Mouse (Mus musculus): ENCODE measurements around the gene Metrn.
A peak's percentile ranks its signal among the peaks of the same experiment; 100 is the strongest.
"Not testable (repeated sequence)": the region's sequence is repeated elsewhere in the genome, so short reads cannot be mapped to it uniquely, and the experiment has no call there.

The Metrn gene

DNA sequence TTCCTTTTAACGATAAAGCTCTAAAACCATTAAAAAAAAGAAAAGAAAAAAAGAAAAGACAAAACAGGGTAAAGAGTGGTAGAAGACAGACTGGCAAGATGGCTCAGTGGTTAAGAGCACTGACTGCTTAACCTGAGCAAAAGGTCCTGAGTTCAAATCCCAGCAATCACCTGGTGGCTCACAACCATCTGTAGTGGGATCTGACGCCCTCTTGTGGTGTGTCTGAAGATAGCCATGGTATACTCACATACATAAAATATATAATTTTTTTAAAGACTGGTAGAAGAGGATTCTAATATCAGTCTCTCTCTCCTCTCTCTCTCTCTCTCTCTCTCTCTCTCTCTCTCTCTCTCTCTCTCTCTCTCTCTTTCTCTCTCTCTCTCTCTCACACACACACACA is 10.5 kb upstream of the Metrn start:
- not testable (repeated sequence) for DNase-seq (ENCODE audit: low spot score)

- no peak for DNase-seq (ENCODE audit: low spot score)
These were observed 9.6 kb upstream of the Metrn start for GRCm38 (mm10) chr17:25806507-25806906.

- peak; percentile 89 for DNase-seq (ENCODE audit: low spot score)
These were observed 6.0 kb upstream of the Metrn start for GRCm38 (mm10) chr17:25802825-25803517.

DNA sequence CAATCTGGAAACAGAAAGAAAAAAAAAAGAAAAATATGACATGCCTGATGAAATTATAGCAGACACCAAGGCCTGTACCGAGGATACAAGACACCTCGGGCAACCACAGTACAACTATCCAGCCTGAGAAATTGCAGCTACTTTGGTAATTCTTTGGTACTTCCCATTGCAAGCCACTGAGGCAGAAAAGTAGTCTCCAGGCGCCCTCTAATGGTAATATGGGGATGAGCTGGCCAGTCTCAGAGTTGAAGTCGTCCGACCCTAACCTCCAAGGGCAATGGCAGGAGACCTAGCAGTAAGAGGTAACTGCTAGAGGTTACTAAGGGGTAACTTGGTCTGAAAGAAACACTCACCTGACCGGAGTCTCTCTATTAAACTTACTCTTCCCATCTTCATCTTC is 4.1 kb upstream of the Metrn start:
- DNase-seq (ENCODE audit: low spot score), result peak; percentile 83

- no peak for DNase-seq (ENCODE audit: low spot score)
These were observed 645 bp downstream of the Metrn start for GRCm38 (mm10) chr17:25796211-25796771.

- DNase-seq (ENCODE audit: low spot score), result peak; percentile 82
These were observed 1.3 kb downstream of the Metrn start, which contains the start of gene AC134908.4 for GRCm38 (mm10) chr17:25795609-25796092. TSS of gene AC134908.4 (minus strand) at chr17:25795659.

DNA sequence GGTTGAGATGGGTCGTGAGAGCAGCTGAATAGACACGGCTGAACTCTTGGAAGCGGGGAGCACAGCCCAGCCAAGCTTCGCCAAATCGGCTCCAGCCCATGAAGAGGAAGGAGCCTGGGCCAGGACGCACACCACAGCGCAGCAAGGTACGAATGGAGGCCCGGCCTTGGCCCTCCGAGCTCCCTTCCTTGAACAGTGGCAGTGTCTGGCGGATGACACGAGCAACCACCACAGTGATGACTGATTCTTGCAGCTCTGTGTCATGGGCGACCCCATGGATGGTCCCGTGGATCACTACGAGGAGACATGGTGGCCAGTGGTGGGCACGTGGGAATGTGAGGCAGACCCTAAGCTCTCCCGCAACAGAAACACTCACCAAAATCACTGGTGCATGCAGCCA is 1.9 kb downstream of the Metrn start:
- DNase-seq (ENCODE audit: low spot score), result no peak

DNA sequence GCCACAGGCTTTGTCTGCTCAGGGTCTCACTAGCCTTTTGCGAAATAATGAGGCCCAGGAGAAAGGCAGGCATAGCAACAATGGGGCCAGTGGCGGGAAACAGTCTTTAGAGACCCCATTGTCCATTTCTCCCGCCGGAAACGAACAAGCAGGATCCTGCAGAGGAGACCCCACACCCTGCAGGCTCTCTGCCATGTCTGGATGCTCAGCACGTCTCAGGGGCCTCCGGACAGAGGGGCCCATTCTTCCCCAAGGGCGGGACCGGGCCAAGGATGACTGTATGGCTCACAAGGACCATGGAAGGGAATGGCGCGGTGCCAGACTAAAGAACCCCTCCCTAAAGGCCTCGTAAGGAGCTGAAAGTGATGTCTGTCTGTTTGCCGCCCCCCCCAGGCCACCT is 2.7 kb downstream of the Metrn start:
- DNase-seq (ENCODE audit: low spot score), result no peak

GRCm38 (mm10) chr17:25792615-25793014 is 4.3 kb downstream of the Metrn start, which contains the start of gene Fam173a:
TSS of gene Fam173a (minus strand) at chr17:25792901.
- peak; percentile 73 for DNase-seq (ENCODE audit: low spot score)

- peak; percentile 86 for DNase-seq (ENCODE audit: low spot score)
These were observed 5.0 kb downstream of the Metrn start for GRCm38 (mm10) chr17:25791843-25792527.

GRCm38 (mm10) chr17:25791320-25791842 is 5.6 kb downstream of the Metrn start:
- DNase-seq (ENCODE audit: low spot score), result no peak

DNA sequence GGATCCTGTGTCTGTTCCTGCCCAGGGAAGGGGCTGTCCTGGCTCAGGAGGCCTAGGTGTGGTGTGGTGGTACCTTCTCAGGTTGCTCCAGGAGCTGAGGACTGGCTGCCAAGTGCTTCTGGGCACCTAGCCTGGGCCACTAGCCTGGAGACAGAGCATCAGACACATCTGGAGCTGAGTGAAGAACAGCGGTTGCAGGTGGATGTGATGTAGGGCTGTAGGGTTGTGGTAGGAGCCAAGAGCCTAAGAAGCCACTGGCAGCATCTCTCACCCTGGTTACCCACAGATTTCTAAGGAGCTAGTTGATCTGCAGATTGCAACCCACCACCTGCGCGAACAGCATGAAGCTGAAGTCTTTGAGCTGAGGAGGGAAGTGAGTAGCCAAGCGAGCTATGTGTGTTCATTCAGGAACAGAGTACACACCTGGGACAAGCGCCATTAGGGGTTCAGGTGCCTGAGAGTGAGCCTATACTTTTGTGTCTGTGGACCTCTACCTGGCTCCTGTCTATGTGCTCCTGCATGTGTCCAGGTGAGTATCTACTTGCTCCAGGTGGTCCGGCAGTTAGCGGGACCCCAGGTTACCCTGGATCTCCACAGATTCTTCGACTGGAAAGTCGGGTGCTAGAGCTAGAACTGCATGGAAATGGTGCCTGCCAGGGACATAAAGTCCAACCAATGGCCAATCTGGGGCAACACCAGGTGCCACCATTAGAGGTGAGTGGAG is 10.0 kb downstream of the Metrn start:
- DNase-seq (ENCODE audit: low spot score), result no peak

- DNase-seq (ENCODE audit: low spot score), result no peak
These were observed 10.7 kb downstream of the Metrn start, which contains the start of gene Ccdc78 for GRCm38 (mm10) chr17:25786280-25786679. TSS of gene Ccdc78 (plus strand) at chr17:25786580.

DNA sequence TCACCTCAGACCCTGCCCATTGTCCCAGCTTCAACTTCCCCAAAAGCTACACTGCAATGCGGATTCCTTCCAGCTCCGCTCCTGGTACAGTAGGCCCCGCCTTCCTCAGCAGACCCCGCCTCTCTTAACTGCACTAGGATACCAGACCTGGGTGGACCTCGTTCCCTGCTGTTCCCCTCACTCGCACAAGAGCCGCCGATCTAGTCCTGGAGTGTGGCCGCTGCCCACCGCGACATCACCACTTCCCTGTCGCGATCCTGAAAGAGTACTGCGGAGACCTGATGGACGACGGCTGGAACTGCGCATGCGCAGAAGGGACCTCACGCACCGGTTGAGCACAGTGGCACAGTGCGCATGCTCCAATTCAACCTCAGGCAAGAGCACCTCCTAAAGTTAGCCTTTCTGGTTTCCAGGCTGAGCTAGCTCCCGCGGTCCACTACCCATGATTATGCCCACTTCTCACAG is 11.6 kb downstream of the Metrn start, which contains the start of gene Haghl:
Gene Haghl, minus strand, starts transcription at position 393 of the 465 bp plus-strand sequence.
- peak; percentile 98 for DNase-seq (ENCODE audit: low spot score)

GRCm38 (mm10) chr17:25783861-25784574 is 12.9 kb downstream of the Metrn start:
- no peak for DNase-seq (ENCODE audit: low spot score)

GRCm38 (mm10) chr17:25783086-25783485 is 13.8 kb downstream of the Metrn start:
- DNase-seq (ENCODE audit: low spot score), result no peak

- DNase-seq (ENCODE audit: low spot score), result no peak
These were observed 15.6 kb downstream of the Metrn start for GRCm38 (mm10) chr17:25781339-25781738.

- no peak for DNase-seq (ENCODE audit: low spot score)
These were observed 19.0 kb downstream of the Metrn start for GRCm38 (mm10) chr17:25777948-25778347.

- DNase-seq (ENCODE audit: low spot score), result no peak
These were observed 21.4 kb downstream of the Metrn start for GRCm38 (mm10) chr17:25775318-25776062.

GRCm38 (mm10) chr17:25773549-25774120 is 23.3 kb downstream of the Metrn start, which contains the start of gene Narfl:
TSS of gene Narfl (plus strand) at chr17:25773776.
- DNase-seq (ENCODE audit: low spot score), result peak; percentile 99

Data from layer of hippocampus, adult 11-12 months (tissue).